In genomic region chr4:126226640-126227039, GRCm38 (mm10) we compare ENCODE assay signal across 8 mouse cellular contexts. TPM values are rescaled to one million over a fixed set of nuclear protein-coding genes. Genes with fewer than 3 reads are reported as not detected.
DNase-seq lines count a peak whose midpoint lies in the region; ATAC-seq and TF ChIP-seq lines count a peak whose summit lies in the region.
"Had no signal": no experiment of that assay in that cellular context is flagged by ENCODE, and none has a peak within 500 bp of the region (broad histone marks: within the 10 kb centered on the region; RNA-seq: fewer than 3 reads in every experiment).

No protein-coding gene starts in this region.

- H3K27ac ChIP-seq in heart, embryonic 12.5 days (ENCODE audit: poor library complexity, severe bottlenecking), result no peak overlapping the region; the same call in 1 of the 2 replicates
- H3K27ac ChIP-seq in lung, postnatal 0 days (ENCODE audit: low read length), result no peak overlapping the region

- no peak overlapping the region for H3K4me3 ChIP-seq in heart, embryonic 12.5 days
- H3K4me3 ChIP-seq in lung, postnatal 0 days (ENCODE audit: low read depth, low read length), result no peak overlapping the region
- no peak overlapping the region for H3K4me3 ChIP-seq in lung, adult 2 months (replicated peaks; ENCODE audit: extremely low read depth, low read depth, low read length)

- H3K36me3 ChIP-seq in heart, embryonic 12.5 days, result peaks cover 19% of the 10 kb centered on the region
- peaks cover 6% of the 10 kb centered on the region; the same call in 1 of the 2 replicates for H3K36me3 ChIP-seq in lung, postnatal 0 days (ENCODE audit: insufficient read depth, low read length)

- 47% methylated on average over 12 of the region's 12 CpGs for WGBS in heart, embryonic 12.5 days
- 50% methylated on average over 12 of the region's 12 CpGs for WGBS in lung, postnatal 0 days
- WGBS in lung, adult 2 months, result 45% methylated on average over 12 of the region's 12 CpGs

- peaks cover 15% of the 10 kb centered on the region for H3K4me1 ChIP-seq in heart, embryonic 12.5 days (replicated peaks)
- 0 out of 2 replicates have a peak, but pooled peaks cover 3% of the 10 kb centered on the region for H3K4me1 ChIP-seq in lung, postnatal 0 days (ENCODE audit: insufficient read depth, low read depth, low read length)
- peaks cover 4% of the 10 kb centered on the region for H3K4me1 ChIP-seq in lung, adult 2 months (ENCODE audit: control insufficient read depth, insufficient read depth, low read length)

- DNase-seq in heart, postnatal 10 days, result no peak
- no peak for DNase-seq in lung, postnatal 0 days (ENCODE audit: low spot score)
- DNase-seq in lung, adult 2 months, result no peak
- no peak for DNase-seq in testis, postnatal 14 days (ENCODE audit: low spot score)
- no peak for DNase-seq in natural killer cell, adult 2 months (ENCODE audit: low spot score in 2 of 2)

- no peaks in the 10 kb centered on the region for H3K27me3 ChIP-seq in heart, embryonic 12.5 days (replicated peaks)
- H3K27me3 ChIP-seq in lung, postnatal 0 days (replicated peaks; ENCODE audit: insufficient read depth, low read length), result no peaks in the 10 kb centered on the region

- no peak for TF ChIP-seq EP300 in lung, postnatal 0 days (IDR thresholded peaks at IDR 0.05)

- peak overlapping the region; percentile 69; the same call in 1 of the 2 replicates for H3K4me2 ChIP-seq in heart, embryonic 12.5 days
- peak overlapping the region; percentile 60; the same call in 1 of the 2 replicates for H3K4me2 ChIP-seq in lung, postnatal 0 days (replicated peaks; ENCODE audit: low read depth, low read length)

- no peak for TF ChIP-seq POLR2A in lung, adult 2 months (IDR thresholded peaks at IDR 0.05; ENCODE audit: borderline replicate concordance, extremely low read depth, low read depth, low read length)

- TF ChIP-seq CTCF in lung, postnatal 0 days (IDR thresholded peaks at IDR 0.05), result no peak
- no peak for TF ChIP-seq CTCF in lung, adult 2 months (IDR thresholded peaks at IDR 0.05; ENCODE audit: insufficient read depth, low read length)

- ATAC-seq in heart, embryonic 12.5 days (ENCODE audit: insufficient number of reproducible peaks, low FRiP score), result no peak
- no peak for ATAC-seq in lung, postnatal 0 days
- peak; percentile 32; the same call in 1 of the 2 replicates for ATAC-seq in megakaryocyte, adult 5-6 weeks (ENCODE audit: poor library complexity, severe bottlenecking)

- H3K9ac ChIP-seq in heart, embryonic 12.5 days, result no peak overlapping the region
- H3K9ac ChIP-seq in lung, postnatal 0 days (replicated peaks; ENCODE audit: low read depth), result no peak overlapping the region

- no peaks in the 10 kb centered on the region for H3K9me3 ChIP-seq in heart, embryonic 12.5 days (replicated peaks)
- H3K9me3 ChIP-seq in lung, postnatal 0 days (ENCODE audit: low read length), result no peaks in the 10 kb centered on the region

- intact Hi-C loops in heart, postnatal 10 days (cut with DNase I), result loop anchor here (1.0 to 2.0 kb wide), 3 partner anchors 36 to 83 kb away; partner anchors contain the start of gene Trappc3

RNA-seq across cellular contexts. Expression of gene Thrap3, which starts 24.1 kb away (rescaled TPM):
- 177 and 191 TPM in 2 replicates for polyA plus RNA-seq in heart, embryonic 12.5 days (2016; fragmentation: Nextera tagmentation; extraction: Ambion mirVana)
- total RNA-seq in heart, postnatal 10 days (2021), result 100 to 1,000 TPM; 160 to 172 TPM
- 98.6 and 112 TPM in 2 replicates for polyA plus RNA-seq in lung, postnatal 0 days (2015; fragmentation: Nextera tagmentation; extraction: Ambion mirVana)
- polyA plus RNA-seq in lung, adult 2 months (2012; rRNA removed), result 40.0 and 62.8 TPM in 2 replicates
- total RNA-seq in megakaryocyte, adult 5-6 weeks (2015), result 115 and 119 TPM in 2 replicates
- total RNA-seq in megakaryocyte, adult 5-6 weeks (2017), result 248 and 291 TPM in 2 replicates

RNA-seq across cellular contexts. Expression of gene Map7d1, which starts 29.5 kb away (rescaled TPM):
- 73.9 and 76.4 TPM in 2 replicates for polyA plus RNA-seq in heart, embryonic 12.5 days (2016; fragmentation: Nextera tagmentation; extraction: Ambion mirVana)
- 100 to 1,000 TPM; 214 to 239 TPM for total RNA-seq in heart, postnatal 10 days (2021)
- polyA plus RNA-seq in lung, postnatal 0 days (2015; fragmentation: Nextera tagmentation; extraction: Ambion mirVana), result 27.2 and 33.3 TPM in 2 replicates
- 153 and 194 TPM in 2 replicates for polyA plus RNA-seq in lung, adult 2 months (2012; rRNA removed)
- 43.9 and 45.9 TPM in 2 replicates for total RNA-seq in megakaryocyte, adult 5-6 weeks (2015)
- 60.7 and 71.3 TPM in 2 replicates for total RNA-seq in megakaryocyte, adult 5-6 weeks (2017)

RNA-seq across cellular contexts. Expression of gene Trappc3, which starts 35.5 kb away (rescaled TPM):
- polyA plus RNA-seq in heart, embryonic 12.5 days (2016; fragmentation: Nextera tagmentation; extraction: Ambion mirVana), result 68.0 and 68.7 TPM in 2 replicates
- total RNA-seq in heart, postnatal 10 days (2021), result 10 to 100 TPM; 50.8 to 54.0 TPM
- polyA plus RNA-seq in lung, postnatal 0 days (2015; fragmentation: Nextera tagmentation; extraction: Ambion mirVana), result 95.9 and 97.9 TPM in 2 replicates
- polyA plus RNA-seq in lung, adult 2 months (2012; rRNA removed), result 31.7 and 51.1 TPM in 2 replicates
- 30.1 and 40.9 TPM in 2 replicates for total RNA-seq in megakaryocyte, adult 5-6 weeks (2015)
- 56.3 and 58.6 TPM in 2 replicates for total RNA-seq in megakaryocyte, adult 5-6 weeks (2017)

RNA-seq across cellular contexts. Expression of gene Col8a2, which starts 60.0 kb away (rescaled TPM):
- polyA plus RNA-seq in heart, embryonic 12.5 days (2016; fragmentation: Nextera tagmentation; extraction: Ambion mirVana), result 4.7 and 4.9 TPM in 2 replicates
- 1 to 10 TPM; 1.8 to 2.1 TPM for total RNA-seq in heart, postnatal 10 days (2021)
- 1.4 and 1.9 TPM in 2 replicates for polyA plus RNA-seq in lung, postnatal 0 days (2015; fragmentation: Nextera tagmentation; extraction: Ambion mirVana)
- 3.5 and 4.4 TPM in 2 replicates for polyA plus RNA-seq in lung, adult 2 months (2012; rRNA removed)
- not detected in 2 replicates for total RNA-seq in megakaryocyte, adult 5-6 weeks (2015)
- not detected in 2 replicates for total RNA-seq in megakaryocyte, adult 5-6 weeks (2017)
- total RNA-seq: common myeloid progenitor, adult 5-6 weeks had no signal
